Mouse (Mus musculus): Measurements from ENCODE around the gene Hist1h3c.
"Not testable (repeated sequence)": the region's sequence is repeated elsewhere in the genome, so short reads cannot be mapped to it uniquely, and the experiment has no call there.

DNA sequence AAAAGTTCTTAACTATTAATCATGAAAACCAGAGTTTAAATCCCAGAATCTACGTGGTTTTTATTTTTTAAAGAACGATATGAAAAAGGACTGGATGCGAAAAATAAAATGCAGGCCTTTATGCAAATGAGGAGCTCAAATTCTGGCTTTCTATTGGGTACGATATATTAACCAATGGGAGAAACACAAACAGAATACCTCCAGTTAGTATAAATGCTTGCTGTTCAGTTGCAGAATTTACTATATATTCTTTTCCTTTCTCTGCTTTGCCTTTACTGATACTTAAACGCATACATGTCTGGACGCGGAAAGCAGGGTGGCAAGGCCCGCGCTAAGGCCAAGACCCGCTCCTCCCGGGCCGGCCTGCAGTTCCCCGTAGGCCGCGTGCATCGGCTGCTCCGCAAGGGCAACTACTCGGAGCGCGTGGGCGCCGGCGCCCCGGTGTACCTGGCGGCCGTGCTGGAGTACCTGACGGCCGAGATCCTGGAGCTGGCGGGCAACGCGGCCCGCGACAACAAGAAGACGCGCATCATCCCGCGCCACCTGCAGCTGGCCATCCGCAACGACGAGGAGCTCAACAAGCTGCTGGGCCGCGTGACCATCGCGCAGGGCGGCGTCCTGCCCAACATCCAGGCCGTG, 5.6 kb upstream of the Hist1h3c start, which contains the start of gene Hist1h2ab:
- TF ChIP-seq CTCF (IDR thresholded peaks at IDR 0.05; ENCODE audit: low read depth, low read length); GATA1 (IDR thresholded peaks at IDR 0.05; ENCODE audit: borderline replicate concordance, low read length); GATA2 (IDR thresholded peaks at IDR 0.05; ENCODE audit: borderline replicate concordance, low read depth, low read length): not testable (repeated sequence)
- TF ChIP-seq POLR2AphosphoS5 (IDR thresholded peaks at IDR 0.05; ENCODE audit: insufficient replicate concordance, low read depth, low read length) = peak; percentile 97; the same call in 1 of the 2 replicates
